Mouse (Mus musculus) megakaryocyte, embryonic 14.5 days (primary cell): ENCODE data around the gene Olfr67.

Experiments
- FLI1 ChIP-seq: IDR thresholded peaks from 2 replicates; pipeline ENCODE4 v1.6.1; 2012; ENCODE audit warnings: low read length, inconsistent platforms, mixed read lengths
- GATA1 ChIP-seq: IDR thresholded peaks from 3 replicates; pipeline ENCODE4 v1.6.1; 2012; ENCODE audit warnings: mixed read lengths, low read length, inconsistent platforms, borderline replicate concordance

GRCm38 (mm10) chr7:103825536-103826254 is 34.1 kb upstream of the Olfr67 start:
- no peak for TF ChIP-seq GATA1
- TF ChIP-seq FLI1, result no peak
